Mouse (Mus musculus): ENCODE data around the gene Gja6.
A peak's percentile ranks its signal among the peaks of the same experiment; 100 is the strongest.

The Gja6 gene

GRCm38 (mm10) chrX:160906952-160907351 lies at the start of gene Gja6:
Gene Gja6 (minus strand): TSS chrX:160907052.
- no peak for DNase-seq (ENCODE audit: low spot score in 2 of 2)

- DNase-seq (ENCODE audit: low spot score in 2 of 2), result no peak
These were observed 42.7 kb upstream of the Gja6 start for GRCm38 (mm10) chrX:160949583-160949982.

GRCm38 (mm10) chrX:160944722-160945121 lies 37.9 kb upstream of the Gja6 start:
- no peak for DNase-seq (ENCODE audit: low spot score in 2 of 2)

- DNase-seq (ENCODE audit: low spot score in 2 of 2), result no peak
These were observed 28.7 kb upstream of the Gja6 start for GRCm38 (mm10) chrX:160935541-160935940.

- no peak for DNase-seq (ENCODE audit: low spot score in 2 of 2)
These were observed 23.8 kb upstream of the Gja6 start for GRCm38 (mm10) chrX:160930656-160931055.

- no peak for DNase-seq (ENCODE audit: low spot score in 2 of 2)
These were observed 22.0 kb upstream of the Gja6 start for GRCm38 (mm10) chrX:160928870-160929269.

GRCm38 (mm10) chrX:160919022-160919637 lies 12.3 kb upstream of the Gja6 start:
- no peak for DNase-seq (ENCODE audit: low spot score in 2 of 2)

- no peak for DNase-seq (ENCODE audit: low spot score in 2 of 2)
These were observed 375 bp downstream of the Gja6 start for GRCm38 (mm10) chrX:160906477-160906876.

- no peak for DNase-seq (ENCODE audit: low spot score in 2 of 2)
These were observed 939 bp downstream of the Gja6 start for GRCm38 (mm10) chrX:160905913-160906312.

- DNase-seq (ENCODE audit: low spot score in 2 of 2), result no peak
These were observed 1.7 kb downstream of the Gja6 start for GRCm38 (mm10) chrX:160905041-160905678.

- DNase-seq (ENCODE audit: low spot score in 2 of 2), result no peak
These were observed 5.7 kb downstream of the Gja6 start for GRCm38 (mm10) chrX:160901118-160901517.

- no peak for DNase-seq (ENCODE audit: low spot score in 2 of 2)
These were observed 14.8 kb downstream of the Gja6 start for GRCm38 (mm10) chrX:160892077-160892476.

GRCm38 (mm10) chrX:160886301-160886700 lies 20.6 kb downstream of the Gja6 start:
- DNase-seq (ENCODE audit: low spot score in 2 of 2), result no peak

- DNase-seq (ENCODE audit: low spot score in 2 of 2), result peak in 1 of 2 experiments; percentile 15
These were observed 40.3 kb downstream of the Gja6 start for GRCm38 (mm10) chrX:160866576-160866975.

GRCm38 (mm10) chrX:160865022-160865421 lies 41.8 kb downstream of the Gja6 start:
- no peak for DNase-seq (ENCODE audit: low spot score in 2 of 2)

- no peak for DNase-seq (ENCODE audit: low spot score in 2 of 2)
These were observed 43.0 kb downstream of the Gja6 start for GRCm38 (mm10) chrX:160863689-160864383.

Data from left cerebral cortex, adult 9 months (tissue).